ENCODE assay signal across 13 mouse cellular contexts in genomic region chr2:101960658-101961057, GRCm38 (mm10).
A peak's percentile ranks its signal among the peaks of the same experiment; 100 is the strongest.
DNase-seq lines count a peak whose midpoint lies in the region; ATAC-seq lines count a peak whose summit lies in the region.
"Had no signal": no experiment of that assay in that cellular context is flagged by ENCODE, and none has a peak within 500 bp of the region (broad histone marks: within the 10 kb centered on the region; RNA-seq: fewer than 3 reads in every experiment).

No protein-coding gene starts in this region.

- peaks cover 69% of the 10 kb centered on the region for H3K4me1 ChIP-seq in forebrain, embryonic 13.5 days
- peaks cover 59% of the 10 kb centered on the region for H3K4me1 ChIP-seq in limb, embryonic 12.5 days (replicated peaks)

- no peak overlapping the region for H3K4me3 ChIP-seq in forebrain, embryonic 13.5 days
- H3K4me3 ChIP-seq in limb, embryonic 12.5 days (replicated peaks): no peak overlapping the region
- H3K4me3 ChIP-seq: heart, embryonic 10.5 days; limb, embryonic 15.5 days; megakaryocyte, embryonic 14.5 days had no signal

- WGBS in forebrain, embryonic 13.5 days: 78% methylated on average over 8 of the region's 8 CpGs
- WGBS in limb, embryonic 12.5 days: 79% methylated on average over 8 of the region's 8 CpGs

- H3K9ac ChIP-seq in forebrain, embryonic 13.5 days: no peak overlapping the region
- no peak overlapping the region for H3K9ac ChIP-seq in limb, embryonic 12.5 days (replicated peaks)
- H3K9ac ChIP-seq: limb, embryonic 15.5 days had no signal

- intact Hi-C loops in left cerebral cortex, postnatal 4 days (cut with DNase I): no loop called here

- H3K36me3 ChIP-seq in forebrain, embryonic 13.5 days (ENCODE audit: poor library complexity, severe bottlenecking): no peaks in the 10 kb centered on the region
- H3K36me3 ChIP-seq in limb, embryonic 12.5 days: no peaks in the 10 kb centered on the region
- H3K36me3 ChIP-seq: heart, embryonic 10.5 days; limb, embryonic 15.5 days had no signal

- H3K4me2 ChIP-seq in forebrain, embryonic 13.5 days: no peak overlapping the region
- no peak overlapping the region for H3K4me2 ChIP-seq in limb, embryonic 12.5 days
- H3K4me2 ChIP-seq: limb, embryonic 15.5 days had no signal

- no peaks in the 10 kb centered on the region for H3K9me3 ChIP-seq in forebrain, embryonic 13.5 days (replicated peaks)
- H3K9me3 ChIP-seq in limb, embryonic 12.5 days: no peaks in the 10 kb centered on the region
- H3K9me3 ChIP-seq: heart, embryonic 10.5 days; limb, embryonic 15.5 days; megakaryocyte, embryonic 14.5 days had no signal

- peak; percentile 35 to 59 for DNase-seq in left cerebral cortex, adult 9 months (ENCODE audit: low spot score in 2 of 2)
- no peak for DNase-seq in left cerebral cortex, postnatal 4 days
- DNase-seq in ES-CJ7 (ENCODE audit: low read depth, low spot score): peak; percentile 11
- DNase-seq in layer of hippocampus, adult 8-10 months (ENCODE audit: low spot score in 2 of 2): no peak
- DNase-seq in thymus, adult 18-20 months: no peak
- DNase-seq: cerebellum, adult 8-10 months; spleen, adult 18-20 months had no signal

- no peaks in the 10 kb centered on the region for H3K27me3 ChIP-seq in forebrain, embryonic 13.5 days
- H3K27me3 ChIP-seq in limb, embryonic 12.5 days: no peaks in the 10 kb centered on the region
- H3K27me3 ChIP-seq: limb, embryonic 15.5 days had no signal

- H3K27ac ChIP-seq in forebrain, embryonic 13.5 days: peak overlapping the region; percentile 14; the same call in 1 of the 2 replicates
- H3K27ac ChIP-seq in limb, embryonic 12.5 days: 0 out of 2 replicates have a peak overlapping the region, but pooled peaks have one; percentile 51
- H3K27ac ChIP-seq: heart, embryonic 10.5 days; limb, embryonic 15.5 days had no signal

- peak; percentile 37; the same call in 1 of the 2 replicates for ATAC-seq in forebrain, embryonic 13.5 days
- no peak for ATAC-seq in limb, embryonic 12.5 days (ENCODE audit: insufficient number of reproducible peaks, insufficient read depth, low FRiP score, low TSS enrichment, low read depth)
- ATAC-seq: CD4-positive, CD25-positive, alpha-beta regulatory T cell, adult 4 months had no signal

Comparison
In these comparisons a context has a peak if more than half of its experiments do, and no peak if none do; other contexts are left out.
1. DNase-seq: peak in left cerebral cortex, adult 9 months (2 of 2) and ES-CJ7 (single experiment); none in left cerebral cortex, postnatal 4 days (single experiment), layer of hippocampus, adult 8-10 months (0 of 2) and thymus, adult 18-20 months (0 of 2).